Mouse (Mus musculus) testis, adult 2 months (tissue): ENCODE results near the gene Wtap. TPM values are rescaled to one million over a fixed set of nuclear protein-coding genes. Genes with fewer than 3 reads are reported as not detected.
"Not testable (repeated sequence)": the region's sequence is repeated elsewhere in the genome, so short reads cannot be mapped to it uniquely, and the experiment has no call there.

ENCODE experiments used
- H3K27ac ChIP-seq: fragments of 200-500 bp; 2 replicates; pipeline ENCODE4 v1.5.1; 2012; ENCODE audit warnings: low read depth, low read length; ENCODE audit not compliant: control insufficient read depth, insufficient read depth
- H3K27me3 ChIP-seq: fragments of 200-500 bp; 2 replicates; pipeline ENCODE4 v1.6.1; 2012; ENCODE audit warnings: mild to moderate bottlenecking, low read length, moderate library complexity; ENCODE audit not compliant: control insufficient read depth, insufficient read depth
- H3K36me3 ChIP-seq: fragments of 200-500 bp; 2 replicates; pipeline ENCODE4 v1.6.1; 2012; ENCODE audit warnings: mild to moderate bottlenecking, low read length; ENCODE audit not compliant: control insufficient read depth, insufficient read depth
- H3K4me1 ChIP-seq: fragments of 200-500 bp; 2 replicates; pipeline ENCODE4 v1.6.1; 2012; ENCODE audit warnings: low read length; ENCODE audit not compliant: control insufficient read depth, insufficient read depth
- H3K4me3 ChIP-seq: fragments of 200-500 bp; 2 replicates; pipeline ENCODE4 v1.5.1; 2012; ENCODE audit warnings: low read depth, mild to moderate bottlenecking, low read length, moderate library complexity, mixed read lengths; ENCODE audit not compliant: control insufficient read depth
- CTCF ChIP-seq: fragments of 200-500 bp; IDR thresholded peaks from 2 replicates; pipeline ENCODE4 v1.5.1; 2012; ENCODE audit warnings: low read depth, mild to moderate bottlenecking, inconsistent platforms, low read length, moderate library complexity; ENCODE audit not compliant: control insufficient read depth, insufficient read depth, insufficient replicate concordance
- POLR2A ChIP-seq: fragments of 200-500 bp; IDR thresholded peaks from 2 replicates; pipeline ENCODE4 v1.6.1; 2012; ENCODE audit warnings: low read depth, mild to moderate bottlenecking, inconsistent platforms, low read length, moderate library complexity; ENCODE audit not compliant: control insufficient read depth
- polyA plus RNA-seq: library from polyadenylated mRNA; depleted of rRNA; stranded (reverse); fragments of >200 nt; gene quantifications from 2 replicates; pipeline ENCODE4 v1.2.3, GENCODE M21; 2012

Gene Wtap
- polyA plus RNA-seq, 1 experiment: 7.6 TPM

- H3K4me1 ChIP-seq: peaks cover 3% of the 10 kb centered on the region
- no peaks in the 10 kb centered on the region; the same call in 1 of the 2 replicates for H3K36me3 ChIP-seq
- no peak overlapping the region for H3K27ac ChIP-seq
- no peaks in the 10 kb centered on the region for H3K27me3 ChIP-seq
- TF ChIP-seq CTCF: no peak
- H3K4me3 ChIP-seq: no peak overlapping the region
Measured at GRCm38 (mm10) chr17:12956664-12957063, 37.3 kb downstream of the Wtap start.

- H3K4me1 ChIP-seq: no peaks in the 10 kb centered on the region
- no peak overlapping the region for H3K27ac ChIP-seq
- H3K36me3 ChIP-seq: no peaks in the 10 kb centered on the region
- no peaks in the 10 kb centered on the region for H3K27me3 ChIP-seq
- no peak for TF ChIP-seq CTCF
- no peak for TF ChIP-seq POLR2A
- no peak overlapping the region for H3K4me3 ChIP-seq
Measured at GRCm38 (mm10) chr17:12949669-12950068, 44.3 kb downstream of the Wtap start.

- no peak for TF ChIP-seq POLR2A
- TF ChIP-seq CTCF: no peak
- peaks cover 14% of the 10 kb centered on the region for H3K4me1 ChIP-seq
- H3K4me3 ChIP-seq: no peak overlapping the region
- peak overlapping the region; percentile 80 for H3K27ac ChIP-seq
- no peaks in the 10 kb centered on the region for H3K36me3 ChIP-seq
- no peaks in the 10 kb centered on the region; the same call in 1 of the 2 replicates for H3K27me3 ChIP-seq
Measured at GRCm38 (mm10) chr17:12942459-12943162, 51.4 kb downstream of the Wtap start.

GRCm38 (mm10) chr17:12941543-12942260 is 52.3 kb downstream of the Wtap start:
- H3K27me3 ChIP-seq: no peaks in the 10 kb centered on the region; the same call in 1 of the 2 replicates
- H3K36me3 ChIP-seq: no peaks in the 10 kb centered on the region
- H3K4me1 ChIP-seq: peaks cover 14% of the 10 kb centered on the region
- TF ChIP-seq CTCF (no peak), POLR2A (no peak)
- H3K27ac ChIP-seq: peak overlapping the region; percentile 80
- H3K4me3 ChIP-seq: no peak overlapping the region

GRCm38 (mm10) chr17:12940151-12940805 is 53.7 kb downstream of the Wtap start, which contains the start of gene Acat3:
Gene Acat3 (minus strand): TSS chr17:12940600.
- Histone ChIP-seq H3K27me3 (no peaks in the 10 kb centered on the region; the same call in 1 of the 2 replicates), H3K36me3 (no peaks in the 10 kb centered on the region), H3K27ac (peak within 1 kb of the TSS; percentile 77), H3K4me1 (peaks cover 14% of the 10 kb centered on the region), H3K4me3 (peak within 1 kb of the TSS; percentile 77)
- TF ChIP-seq CTCF: no peak
- peak; percentile 73 for TF ChIP-seq POLR2A

- H3K27ac ChIP-seq, H3K36me3 ChIP-seq, H3K27me3 ChIP-seq: not testable (repeated sequence)
- Histone ChIP-seq H3K4me1 (peaks cover 14% of the 10 kb centered on the region), H3K4me3 (peak overlapping the region; percentile 77)
Measured at GRCm38 (mm10) chr17:12939377-12940148, 54.4 kb downstream of the Wtap start.

GRCm38 (mm10) chr17:12938077-12938476 is 55.9 kb downstream of the Wtap start:
- Histone ChIP-seq H3K4me1 (peaks cover 14% of the 10 kb centered on the region), H3K36me3 (no peaks in the 10 kb centered on the region), H3K27ac (no peak overlapping the region), H3K4me3 (no peak overlapping the region), H3K27me3 (no peaks in the 10 kb centered on the region; the same call in 1 of the 2 replicates)
- no peak for TF ChIP-seq POLR2A
- no peak for TF ChIP-seq CTCF
